Comparison of ENCODE assay signal across 23 mouse cellular contexts in the genomic region with DNA sequence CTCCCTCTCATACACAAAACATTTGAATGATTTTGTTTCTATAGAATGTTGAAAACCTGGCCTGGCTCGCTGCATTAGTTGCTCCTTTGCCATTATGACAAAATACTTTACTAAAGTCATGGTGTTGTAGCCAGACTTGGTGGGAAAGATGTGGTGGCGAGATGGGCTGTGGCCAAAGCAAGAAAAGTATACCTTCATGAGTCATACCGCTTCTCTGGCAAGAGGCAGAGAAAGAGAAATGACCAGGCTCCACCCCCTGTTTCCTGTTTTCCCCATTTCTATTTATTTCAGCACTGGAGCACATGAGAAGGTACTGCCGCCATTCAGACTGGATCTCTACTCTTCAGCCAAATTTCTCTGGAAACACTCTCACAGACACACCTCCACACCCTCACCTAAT. TPM values are rescaled to one million over a fixed set of nuclear protein-coding genes. Genes with fewer than 3 reads are reported as not detected.
DNase-seq lines count a peak whose midpoint lies in the region; ATAC-seq and TF ChIP-seq lines count a peak whose summit lies in the region.
"Had no signal": no experiment of that assay in that cellular context is flagged by ENCODE, and none has a peak within 500 bp of the region (broad histone marks: within the 10 kb centered on the region; RNA-seq: fewer than 3 reads in every experiment).

No protein-coding gene starts in this region.

- no peaks in the 10 kb centered on the region for H3K36me3 ChIP-seq in kidney, postnatal 0 days (ENCODE audit: insufficient read depth, low read length)
- no peaks in the 10 kb centered on the region for H3K36me3 ChIP-seq in lung, postnatal 0 days (ENCODE audit: insufficient read depth, low read length)
- H3K36me3 ChIP-seq: embryonic facial prominence, embryonic 12.5 days; forebrain, embryonic 12.5 days; G1E; hindbrain, embryonic 12.5 days had no signal

- no peaks in the 10 kb centered on the region for H3K9me3 ChIP-seq in kidney, postnatal 0 days (replicated peaks; ENCODE audit: low read length)
- H3K9me3 ChIP-seq in lung, postnatal 0 days (ENCODE audit: low read length) = no peaks in the 10 kb centered on the region
- H3K9me3 ChIP-seq: forebrain, embryonic 12.5 days; G1E; hindbrain, embryonic 12.5 days had no signal

- WGBS in kidney, postnatal 0 days = 61% methylated on average over 4 of the region's 4 CpGs
- WGBS in lung, postnatal 0 days = 32% methylated on average over 4 of the region's 4 CpGs

- H3K4me3 ChIP-seq in kidney, postnatal 0 days (replicated peaks; ENCODE audit: low read depth, low read length) = no peak overlapping the region
- H3K4me3 ChIP-seq in lung, postnatal 0 days (ENCODE audit: low read depth, low read length) = no peak overlapping the region
- H3K4me3 ChIP-seq: embryonic facial prominence, embryonic 12.5 days; forebrain, embryonic 12.5 days; heart, adult 2 months; hindbrain, embryonic 12.5 days had no signal

- no peak for TF ChIP-seq CTCF in kidney, postnatal 0 days (IDR thresholded peaks at IDR 0.05; ENCODE audit: low read depth)
- TF ChIP-seq CTCF in lung, postnatal 0 days (IDR thresholded peaks at IDR 0.05) = no peak

- intact Hi-C loops in heart, postnatal 14 days (cut with DNase I) = no loop called here

- TF ChIP-seq EP300 in lung, postnatal 0 days (IDR thresholded peaks at IDR 0.05) = no peak

- no peak overlapping the region for H3K9ac ChIP-seq in kidney, postnatal 0 days (ENCODE audit: low read depth, low read length)
- no peak overlapping the region for H3K9ac ChIP-seq in lung, postnatal 0 days (replicated peaks; ENCODE audit: low read depth)
- H3K9ac ChIP-seq: embryonic facial prominence, embryonic 12.5 days; forebrain, embryonic 12.5 days; hindbrain, embryonic 12.5 days had no signal

- H3K4me2 ChIP-seq in kidney, postnatal 0 days (ENCODE audit: low read length) = no peak overlapping the region
- H3K4me2 ChIP-seq in lung, postnatal 0 days (replicated peaks; ENCODE audit: low read depth, low read length) = no peak overlapping the region
- H3K4me2 ChIP-seq: embryonic facial prominence, embryonic 12.5 days; forebrain, embryonic 12.5 days; heart, embryonic 11.5 days; hindbrain, embryonic 12.5 days had no signal

- ATAC-seq in kidney, postnatal 0 days (replicated peaks; ENCODE audit: low FRiP score, low read depth) = no peak
- no peak for ATAC-seq in lung, postnatal 0 days
- ATAC-seq: activated CD4-positive, CD25-positive, alpha-beta regulatory T cell, adult 4 months; hindbrain, embryonic 16.5 days; inflammation-experienced regulatory T-cells, adult 6 months had no signal

- DNase-seq in kidney, postnatal 0 days (ENCODE audit: low spot score) = peak; percentile 10
- DNase-seq in kidney, postnatal 4 days = no peak
- peak; percentile 11 for DNase-seq in lung, postnatal 0 days (ENCODE audit: low spot score)
- DNase-seq in lung, postnatal 4 days = no peak
- peak; percentile 63 for DNase-seq in NIH3T3 (ENCODE audit: low read depth)
- DNase-seq in heart, postnatal 14 days = no peak
- no peak for DNase-seq in heart, adult 18-20 months
- DNase-seq: adrenal gland, postnatal 14 days; cerebellum, adult 11-12 months; cerebellum, adult 9-10 months; cerebellum, postnatal 25 days; gastrocnemius, postnatal 10 days; heart, adult 2 months; heart, postnatal 4 days had no signal

- no peaks in the 10 kb centered on the region for H3K4me1 ChIP-seq in kidney, postnatal 0 days (replicated peaks; ENCODE audit: insufficient read depth, low read length)
- H3K4me1 ChIP-seq in lung, postnatal 0 days (ENCODE audit: insufficient read depth, low read depth, low read length) = no peaks in the 10 kb centered on the region
- H3K4me1 ChIP-seq: forebrain, embryonic 12.5 days; hindbrain, embryonic 12.5 days had no signal

- no peaks in the 10 kb centered on the region for H3K27me3 ChIP-seq in kidney, postnatal 0 days (ENCODE audit: insufficient read depth, low read length)
- H3K27me3 ChIP-seq in lung, postnatal 0 days (replicated peaks; ENCODE audit: insufficient read depth, low read length) = no peaks in the 10 kb centered on the region
- H3K27me3 ChIP-seq: embryonic facial prominence, embryonic 12.5 days; forebrain, embryonic 12.5 days; hindbrain, embryonic 12.5 days had no signal

- H3K27ac ChIP-seq in kidney, postnatal 0 days = no peak overlapping the region
- H3K27ac ChIP-seq in lung, postnatal 0 days (ENCODE audit: low read length) = no peak overlapping the region
- H3K27ac ChIP-seq: embryonic facial prominence, embryonic 12.5 days; forebrain, embryonic 12.5 days; heart, adult 2 months; hindbrain, embryonic 12.5 days had no signal

RNA-seq across cellular contexts. Expression of a gene that starts 35.0 kb away (rescaled TPM):
- polyA plus RNA-seq in kidney, postnatal 0 days (2015; fragmentation: Nextera tagmentation; extraction: Ambion mirVana) = 0.05 and 0.07 TPM in 2 replicates
- 2.2 and 2.5 TPM in 2 replicates for polyA plus RNA-seq in lung, postnatal 0 days (2015; fragmentation: Nextera tagmentation; extraction: Ambion mirVana)
- 1 to 10 TPM in 1 of 2 experiments, under 1 TPM in 1; 0.63 to 2.1 TPM for total RNA-seq in heart, postnatal 14 days (2021)
- total RNA-seq in heart, adult 18-20 months (2021) = 1 to 10 TPM; 2.0 to 2.8 TPM
- total RNA-seq: adrenal gland, adult 18-20 months had no signal
- polyA plus RNA-seq: activated CD4-positive, CD25-positive, alpha-beta regulatory T cell, adult 4 months; G1E had no signal

Comparison
In these comparisons a context has a peak if more than half of its experiments do, and no peak if none do; other contexts are left out.
1. DNase-seq: peak in kidney, postnatal 0 days (single experiment), lung, postnatal 0 days (single experiment) and NIH3T3 (single experiment); none in kidney, postnatal 4 days (0 of 2), lung, postnatal 4 days (0 of 2), heart, postnatal 14 days (0 of 2) and heart, adult 18-20 months (0 of 2).